Mouse (Mus musculus) cortical plate, adult 2 months (tissue): Measurements from ENCODE around the gene Mapk10.

Experiments used
- CTCF ChIP-seq: fragments of 200-500 bp; IDR thresholded peaks from 2 replicates; pipeline ENCODE4 v1.5.1; 2011; ENCODE audit warnings: mild to moderate bottlenecking, control low read depth, low read length; ENCODE audit not compliant: insufficient read depth; ENCODE audit errors: extremely low read depth
- POLR2A ChIP-seq: fragments of 200-500 bp; IDR thresholded peaks from 2 replicates; pipeline ENCODE4 v1.6.1; 2011; ENCODE audit warnings: mild to moderate bottlenecking, low read length, control low read depth; ENCODE audit not compliant: insufficient read depth; ENCODE audit errors: extremely low read depth

DNA sequence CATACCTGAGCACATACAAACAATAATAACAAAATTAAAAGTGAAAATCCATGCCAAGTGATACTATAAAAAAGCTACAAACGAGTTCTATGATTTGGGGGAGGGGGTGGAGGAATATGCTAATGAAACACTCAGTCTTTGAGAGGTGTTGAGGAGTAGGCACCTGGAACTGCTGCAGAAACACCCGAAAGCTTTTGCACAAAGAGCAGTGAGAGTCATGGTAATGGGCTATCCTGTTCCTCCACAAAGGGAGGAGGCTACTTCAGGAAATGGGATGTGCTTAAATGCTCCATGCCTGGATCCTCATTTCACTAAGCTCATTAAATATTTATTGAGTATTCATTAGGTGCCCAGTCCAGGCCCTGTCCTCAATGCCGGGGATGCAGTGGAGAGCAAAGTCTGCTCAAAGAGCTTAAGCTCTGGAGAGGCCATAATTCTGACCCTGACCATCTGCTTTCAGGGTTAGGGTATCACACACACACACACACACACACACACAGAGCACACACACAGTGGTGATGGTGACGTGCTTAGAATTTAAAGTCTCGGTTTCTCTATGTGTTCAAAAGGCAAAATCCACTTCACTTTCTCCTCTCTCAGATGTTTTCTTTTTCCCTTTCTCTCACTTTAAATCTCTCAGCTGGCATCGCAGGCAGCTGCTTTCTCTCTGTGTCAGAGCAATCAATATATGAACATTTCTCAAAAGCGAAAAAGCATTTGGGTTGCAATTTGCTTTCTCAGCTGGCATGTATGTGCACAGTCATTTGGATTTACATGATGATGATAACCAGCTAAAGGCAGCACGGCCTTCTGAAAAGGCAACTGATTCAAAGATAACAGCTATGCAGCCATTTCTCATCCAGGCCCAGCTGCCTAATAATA is 50.6 kb downstream of the Mapk10 start:
- TF ChIP-seq CTCF (no peak), POLR2A (no peak)
